Mouse (Mus musculus) left cerebral cortex, postnatal 4 days (tissue): ENCODE data around the gene Nr1h4. TPM values are rescaled to one million over a fixed set of nuclear protein-coding genes. Genes with fewer than 3 reads are reported as not detected.

Experiments
- DNase-seq: peaks from one replicate; pipeline ENCODE4 v3.0.0-alpha.2; 2022
- intact Hi-C: fragments of 180-260 bp; cut with DNase I; formaldehyde crosslinking; loops from one replicate; pipeline ENCODE4 v1.15.1; 2025
- total RNA-seq, 2 experiments: library from RNA; stranded (reverse); gene quantifications; 2 replicates each; pipeline ENCODE4 v1.2.3; 2021

The Nr1h4 gene
- total RNA-seq, 2 experiments from 2014 or later, result 0.34 to 0.50 TPM

DNA sequence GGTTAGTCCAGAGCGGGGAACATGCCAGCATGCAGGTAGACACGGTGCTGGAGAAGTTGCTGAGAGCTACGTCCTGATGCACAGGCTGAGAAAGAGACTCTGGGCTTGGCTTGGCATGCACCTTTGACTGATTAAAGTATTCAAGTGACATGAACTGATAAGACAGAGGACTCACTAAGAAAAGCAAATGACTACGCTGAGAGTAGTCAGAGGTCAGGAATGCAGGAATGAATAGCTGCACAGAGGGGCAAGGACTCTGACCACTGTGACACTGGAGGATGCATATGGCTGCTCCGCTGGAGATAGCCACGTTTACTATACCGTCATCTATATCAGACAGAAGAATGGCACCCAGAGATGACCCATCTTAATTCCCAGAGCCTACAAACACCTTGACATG is 94.0 kb downstream of the Nr1h4 start:
- intact Hi-C loops, result no loop called here

DNA sequence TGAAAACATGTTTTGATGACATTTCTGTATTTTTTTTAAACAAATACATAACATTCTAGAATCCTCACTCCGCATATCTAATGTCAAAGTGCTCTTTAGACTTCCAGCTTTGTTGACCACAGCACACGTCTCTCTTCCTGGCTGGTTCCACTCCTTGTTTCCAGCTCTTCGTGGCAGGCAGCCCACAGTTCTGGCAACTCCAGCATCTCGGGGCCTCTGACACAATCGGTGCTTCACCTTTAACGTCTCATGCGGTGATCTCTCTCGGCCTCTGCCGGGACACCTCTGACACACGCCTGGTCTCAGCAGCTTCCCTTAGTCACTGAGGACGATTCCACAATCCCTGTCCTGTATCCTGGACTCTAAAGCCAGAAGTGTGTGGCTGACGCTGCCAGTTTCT is 95.4 kb downstream of the Nr1h4 start:
- peak; percentile 38 for DNase-seq
- intact Hi-C loops, result no loop called here

More for the DNA sequence above, 94.0 kb downstream of the Nr1h4 start:
- no peak for DNase-seq

DNA sequence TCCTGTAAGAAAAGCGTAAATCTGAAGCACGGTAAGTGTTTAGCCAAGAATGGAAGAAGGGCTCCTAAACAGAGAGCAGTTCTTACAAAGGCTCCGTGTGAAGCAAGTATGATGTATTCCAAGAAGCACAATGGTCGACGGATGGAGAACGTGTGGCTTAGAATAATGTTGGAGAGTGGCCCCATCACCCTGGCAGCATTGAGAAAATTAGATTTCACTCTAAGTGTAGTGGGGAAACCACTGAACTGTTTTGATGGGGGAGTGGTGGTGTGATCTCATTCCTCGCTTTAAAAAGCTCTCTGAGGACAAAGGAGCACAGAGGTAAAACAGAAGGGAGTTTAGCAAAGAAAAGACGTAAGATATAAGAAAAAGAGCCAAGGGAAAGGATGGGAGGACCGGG is 95.9 kb downstream of the Nr1h4 start:
- DNase-seq, result no peak
- intact Hi-C loops, result no loop called here

DNA sequence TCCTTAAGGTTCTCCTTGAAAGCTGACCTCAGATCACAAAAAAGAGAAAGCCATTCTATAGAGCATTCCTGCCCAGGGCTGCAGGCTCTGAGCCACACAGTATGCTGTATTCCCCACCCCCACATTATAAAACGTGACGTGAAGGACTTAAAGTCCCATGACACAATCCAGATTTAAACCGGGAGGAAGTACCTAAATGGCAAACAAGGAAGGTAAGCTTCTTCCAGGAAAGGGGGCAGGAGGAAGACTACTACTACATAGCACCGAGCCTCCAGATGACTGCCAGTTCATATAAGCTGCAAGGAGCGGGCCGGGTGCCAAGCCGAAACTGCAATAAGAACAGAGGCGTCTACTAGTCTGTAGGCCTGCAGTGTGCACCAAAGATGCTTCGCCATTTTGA is 97.5 kb downstream of the Nr1h4 start:
- intact Hi-C loops, result no loop called here
- DNase-seq, result peak; percentile 67

GRCm38 (mm10) chr10:89435413-89435812 is 98.0 kb downstream of the Nr1h4 start:
- intact Hi-C loops, result no loop called here

GRCm38 (mm10) chr10:89434509-89435210 is 98.7 kb downstream of the Nr1h4 start:
- no peak for DNase-seq
- intact Hi-C loops, result no loop called here

More at GRCm38 (mm10) chr10:89435413-89435812, 98.0 kb downstream of the Nr1h4 start:
- no peak for DNase-seq

DNA sequence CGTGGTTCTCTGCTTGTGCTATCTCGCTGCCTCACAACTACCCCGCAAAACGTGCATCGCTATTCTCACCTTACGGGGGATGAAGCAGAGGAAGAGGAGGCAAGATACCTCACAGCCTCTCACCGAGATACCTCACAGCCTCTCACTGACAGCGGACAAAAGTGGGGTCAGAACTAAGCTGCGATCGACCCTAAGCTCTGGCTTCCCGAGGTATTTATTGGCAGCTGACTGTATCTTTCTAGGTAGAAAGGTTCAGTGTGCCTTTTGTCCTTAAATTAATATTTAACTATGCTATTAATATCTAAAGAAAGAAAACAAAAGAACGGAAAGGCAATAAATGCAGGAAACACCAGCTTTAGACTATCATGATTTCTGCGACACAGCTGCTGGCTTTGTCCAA is 100.6 kb downstream of the Nr1h4 start:
- no peak for DNase-seq
- intact Hi-C loops, result no loop called here

DNA sequence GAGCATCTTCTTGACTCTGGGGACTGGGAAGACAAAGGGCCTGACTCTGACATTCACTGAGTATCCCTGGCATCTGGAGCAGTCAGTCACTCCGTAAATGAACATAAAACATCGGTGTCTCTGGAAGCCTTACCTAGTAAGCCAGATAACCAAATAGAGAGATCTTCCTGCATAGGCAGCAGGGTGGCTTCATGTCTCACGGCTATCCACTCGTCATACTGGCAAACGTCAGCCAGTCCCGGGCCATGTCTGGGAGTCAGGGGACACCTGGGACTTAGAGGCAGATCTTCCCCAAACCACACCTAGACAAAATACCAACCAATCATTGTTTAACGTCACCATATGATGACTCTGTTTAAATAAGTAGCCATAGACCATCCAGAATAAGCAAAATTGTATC is 102.6 kb downstream of the Nr1h4 start:
- intact Hi-C loops, result no loop called here
- DNase-seq, result no peak

DNA sequence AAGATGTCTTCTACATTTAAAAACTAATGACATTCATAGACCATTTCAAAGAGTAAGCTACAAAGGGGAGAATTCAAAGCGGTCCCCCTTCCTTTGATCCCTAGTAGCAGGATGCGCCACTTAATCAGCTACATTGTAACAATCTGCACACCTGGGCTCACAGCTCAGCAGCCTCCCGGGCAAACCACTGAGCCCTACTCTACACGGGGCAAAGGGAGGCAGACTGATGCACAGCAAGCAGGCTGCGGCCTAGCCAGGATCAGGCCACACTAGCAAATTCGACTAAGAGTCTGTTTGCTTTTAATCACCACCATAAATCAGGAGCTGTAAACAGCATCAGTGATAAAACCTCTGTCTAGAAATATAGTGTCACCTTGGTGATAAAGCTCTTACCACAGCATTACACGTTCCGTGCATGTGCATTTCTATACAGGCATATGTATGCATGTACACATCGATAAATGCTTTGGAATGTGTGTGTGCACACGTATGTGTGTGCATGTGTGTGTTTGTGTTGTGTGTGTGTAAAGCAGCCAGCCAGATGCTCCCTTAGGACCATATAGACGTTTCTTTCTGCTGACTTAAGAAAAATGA is 108.5 kb downstream of the Nr1h4 start:
- no peak for DNase-seq
- intact Hi-C loops, result no loop called here

DNA sequence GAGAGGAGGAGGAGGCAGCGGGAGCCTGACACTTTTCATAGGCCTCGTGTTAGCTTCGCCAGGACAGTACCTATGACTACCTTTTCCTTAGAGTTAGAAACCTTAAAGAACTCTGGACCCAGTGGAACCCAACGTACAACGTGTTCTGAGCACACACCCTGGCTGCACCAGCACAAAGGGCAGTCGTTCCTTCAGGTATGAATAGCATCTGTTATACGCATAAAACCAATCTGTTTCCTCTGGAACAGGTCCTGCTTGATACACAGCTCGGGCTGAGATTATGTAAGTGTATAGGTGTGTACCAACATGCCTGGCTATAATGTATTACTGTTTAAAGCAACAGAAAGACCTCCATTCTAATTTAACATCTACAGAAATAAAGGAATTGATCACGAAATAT is 109.2 kb downstream of the Nr1h4 start:
- no peak for DNase-seq
- intact Hi-C loops, result no loop called here

GRCm38 (mm10) chr10:89423164-89423778 is 110.1 kb downstream of the Nr1h4 start:
- no peak for DNase-seq
- intact Hi-C loops, result no loop called here

DNA sequence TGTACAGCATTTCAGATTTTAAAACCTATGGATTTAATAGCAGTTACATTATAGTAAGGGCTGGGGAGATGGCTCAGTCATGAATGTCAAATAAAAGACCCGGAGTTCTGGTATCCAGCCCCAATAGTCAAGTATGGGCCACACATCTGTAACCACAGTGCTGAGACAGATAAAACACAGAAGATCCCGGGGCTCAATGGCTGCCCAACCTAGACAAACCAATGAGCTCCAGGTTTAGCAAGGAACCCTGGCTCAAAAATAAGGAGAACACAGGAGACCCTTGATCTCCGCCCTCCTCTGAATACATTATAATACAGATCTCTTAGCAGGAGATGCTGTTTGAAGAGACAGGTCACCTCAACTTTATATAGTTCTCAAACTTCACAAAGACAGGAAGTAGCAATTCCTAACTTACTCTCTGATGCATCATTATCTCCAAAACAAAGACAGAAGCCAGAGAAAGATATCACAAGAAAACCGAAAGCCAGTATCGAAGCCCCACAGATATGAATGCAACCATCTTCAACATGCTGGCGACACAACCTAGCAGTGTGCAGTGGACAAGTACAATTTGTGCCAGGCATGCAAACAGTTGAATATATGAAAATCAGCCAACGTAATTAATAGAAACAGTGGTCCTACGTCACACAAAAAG is 110.8 kb downstream of the Nr1h4 start:
- intact Hi-C loops, result no loop called here
- DNase-seq, result no peak

DNA sequence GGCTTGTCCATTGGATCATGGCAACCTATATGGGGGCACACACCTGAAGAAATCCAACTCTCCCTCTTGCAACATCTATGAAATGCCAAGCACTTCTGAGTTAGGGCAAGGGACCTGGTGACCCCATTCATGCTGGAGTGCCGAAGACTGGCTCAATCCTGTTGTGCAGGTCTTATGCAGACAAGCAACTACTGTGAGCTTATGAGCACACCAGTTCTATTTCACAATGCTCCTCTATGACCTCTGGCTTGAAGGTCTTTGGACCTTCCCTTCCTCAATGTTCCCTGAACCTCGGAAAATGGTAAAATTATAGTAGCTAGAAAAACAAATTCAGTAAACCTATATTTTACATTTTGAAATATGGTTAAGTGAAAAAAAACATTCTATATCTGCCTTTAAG is 115.4 kb downstream of the Nr1h4 start:
- intact Hi-C loops, result no loop called here
- DNase-seq, result no peak

GRCm38 (mm10) chr10:89415478-89415877 is 117.9 kb downstream of the Nr1h4 start:
- intact Hi-C loops, result no loop called here
- no peak for DNase-seq

- intact Hi-C loops, result no loop called here
- no peak for DNase-seq
Observed at GRCm38 (mm10) chr10:89407551-89407950, 125.8 kb downstream of the Nr1h4 start.

- DNase-seq, result no peak
- intact Hi-C loops, result no loop called here
Observed at GRCm38 (mm10) chr10:89406733-89407484, 126.5 kb downstream of the Nr1h4 start.

DNA sequence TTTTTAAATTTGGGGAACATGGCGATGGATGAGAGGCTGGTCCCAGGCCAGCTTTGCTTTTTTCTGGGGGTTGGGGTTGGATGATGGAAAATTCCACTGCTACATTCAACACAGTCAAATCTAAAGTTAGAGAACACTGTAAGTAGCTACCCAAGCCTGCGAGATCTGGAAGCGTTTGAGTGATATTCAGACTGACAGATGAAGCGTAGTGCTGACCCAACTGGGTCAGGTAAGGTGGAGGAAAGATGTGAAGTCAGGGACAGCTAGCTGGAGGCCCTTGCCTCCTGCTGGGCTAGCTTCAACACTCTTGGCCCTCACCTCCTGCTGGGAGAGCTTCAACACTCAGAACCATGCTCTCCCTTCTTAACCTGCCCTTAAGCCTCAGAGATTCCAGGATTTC is 128.4 kb downstream of the Nr1h4 start:
- DNase-seq, result no peak
- intact Hi-C loops, result no loop called here
